Mouse (Mus musculus): ENCODE measurements around the gene Guca2b.
"Not testable (repeated sequence)": the region's sequence is repeated elsewhere in the genome, so short reads cannot be mapped to it uniquely, and the experiment has no call there.

Gene Guca2b

DNA sequence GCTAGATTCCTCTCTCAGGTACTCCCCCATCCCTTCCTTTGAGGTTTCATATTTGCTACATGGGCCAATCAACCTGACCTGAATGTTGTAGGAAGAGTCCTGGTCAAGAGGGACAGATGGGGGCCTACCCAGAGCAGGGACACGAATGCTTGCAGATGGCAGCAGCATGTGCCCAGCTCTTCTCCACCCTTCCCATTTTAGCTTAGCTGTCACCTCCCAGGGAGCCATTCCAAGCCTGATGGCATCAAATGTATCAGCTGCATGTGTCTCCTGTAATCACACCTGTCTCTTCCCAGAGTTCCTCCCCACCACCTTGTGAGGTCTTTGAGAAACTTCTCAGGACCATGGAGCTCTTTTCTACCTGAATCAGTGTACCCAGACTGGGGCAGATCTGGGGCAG, 1.7 kb downstream of the Guca2b start:
- DNase-seq (ENCODE audit: low spot score in 2 of 2), result no peak

DNA sequence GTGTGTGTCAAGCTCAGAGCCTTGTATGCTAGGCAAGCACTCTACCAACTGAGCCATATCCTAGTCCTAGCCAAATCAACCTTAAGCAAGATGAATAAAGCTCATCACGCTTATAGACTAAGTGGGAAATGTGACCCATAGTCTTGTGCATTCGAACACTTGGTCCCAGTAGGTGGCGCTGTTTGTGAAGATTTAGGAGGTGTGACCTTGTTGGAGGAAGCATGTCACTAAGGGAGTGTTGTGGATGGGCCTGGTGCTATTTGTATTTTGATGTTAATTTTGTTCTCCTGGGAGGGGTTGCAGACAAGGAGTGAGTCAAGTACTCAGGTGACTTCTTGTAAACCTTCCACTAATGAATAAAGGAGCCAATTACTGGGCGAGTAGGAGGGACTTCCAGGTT, 16.1 kb downstream of the Guca2b start:
- DNase-seq (ENCODE audit: low spot score in 2 of 2), result no peak

DNA sequence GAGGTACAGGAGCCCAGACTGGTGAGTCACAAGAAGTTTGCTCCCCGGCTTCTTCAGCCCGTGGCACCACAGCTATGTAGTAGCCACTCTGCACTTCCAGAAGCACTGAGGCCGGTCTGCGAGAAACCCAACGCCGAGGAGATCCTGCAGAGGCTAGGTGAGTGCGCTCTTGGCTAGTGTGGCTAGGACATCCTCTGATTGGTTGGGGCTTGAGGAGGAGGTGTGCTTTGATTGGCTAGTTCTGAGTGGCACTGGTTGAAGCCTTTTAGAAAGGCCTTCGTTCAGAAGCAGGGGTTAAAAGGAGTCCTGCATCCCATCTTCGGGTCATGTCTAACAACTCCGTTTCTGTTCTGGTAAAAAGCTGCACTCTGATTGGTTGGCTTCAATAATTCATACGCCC, 20.1 kb downstream of the Guca2b start:
- DNase-seq (ENCODE audit: low spot score in 2 of 2), result no peak

DNA sequence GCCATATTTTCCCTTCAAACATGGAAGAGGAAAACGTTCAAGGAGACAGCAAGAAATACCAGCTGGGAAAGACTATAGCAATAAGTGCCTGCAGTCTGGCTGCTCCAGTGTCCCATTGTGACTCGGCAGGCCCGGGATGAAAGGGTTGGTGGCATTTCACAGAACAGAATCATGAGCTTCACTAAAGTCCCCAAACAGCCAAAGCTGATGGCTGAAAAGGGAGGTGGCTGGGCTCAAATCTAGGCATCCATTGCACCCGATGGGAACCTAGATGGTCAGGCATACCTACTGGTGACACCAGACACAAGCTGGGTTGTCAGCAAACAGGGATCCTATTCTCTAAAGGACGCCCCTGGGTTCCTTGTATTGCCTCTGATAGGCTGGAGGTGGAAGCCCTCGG, 20.8 kb downstream of the Guca2b start:
- no peak for DNase-seq (ENCODE audit: low spot score in 2 of 2)

DNA sequence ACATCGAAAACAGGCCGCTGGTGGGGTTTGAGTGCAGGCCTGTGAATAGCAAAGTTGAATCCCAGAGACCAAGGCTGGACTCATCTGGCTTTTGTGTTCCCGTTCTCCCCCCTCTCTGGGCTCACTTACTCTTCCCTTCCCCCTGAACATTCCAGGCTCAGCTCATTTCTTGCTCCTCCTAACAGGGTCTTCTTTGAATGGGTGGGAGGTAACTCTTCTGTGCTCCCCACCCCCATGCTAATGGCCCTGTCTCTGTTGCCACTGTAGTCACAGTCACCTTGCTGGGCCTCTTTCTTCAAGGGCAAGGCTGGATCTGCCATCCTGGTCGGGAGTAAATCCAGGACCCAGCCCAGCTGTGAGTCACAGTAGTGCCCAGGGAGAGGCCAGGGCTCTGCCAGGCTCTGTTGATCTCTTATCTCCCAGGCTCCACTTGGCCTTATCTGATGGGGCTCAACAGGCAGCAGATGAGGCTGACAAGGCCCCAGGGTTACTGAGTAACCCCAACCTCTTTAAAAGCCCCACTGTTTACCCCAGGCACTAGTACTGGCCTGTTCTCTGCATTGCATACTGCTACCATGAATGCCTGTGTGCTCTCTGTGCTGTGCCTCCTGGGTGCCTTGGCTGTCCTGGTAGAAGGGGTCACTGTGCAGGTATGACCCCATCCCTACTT, 21.4 kb downstream of the Guca2b start, which contains the start of gene Guca2a:
Gene Guca2a, plus strand, starts transcription at position 529 of the 670 bp plus-strand sequence.
- peak in 1 of 2 experiments; percentile 79 for DNase-seq (ENCODE audit: low spot score in 2 of 2)

DNA sequence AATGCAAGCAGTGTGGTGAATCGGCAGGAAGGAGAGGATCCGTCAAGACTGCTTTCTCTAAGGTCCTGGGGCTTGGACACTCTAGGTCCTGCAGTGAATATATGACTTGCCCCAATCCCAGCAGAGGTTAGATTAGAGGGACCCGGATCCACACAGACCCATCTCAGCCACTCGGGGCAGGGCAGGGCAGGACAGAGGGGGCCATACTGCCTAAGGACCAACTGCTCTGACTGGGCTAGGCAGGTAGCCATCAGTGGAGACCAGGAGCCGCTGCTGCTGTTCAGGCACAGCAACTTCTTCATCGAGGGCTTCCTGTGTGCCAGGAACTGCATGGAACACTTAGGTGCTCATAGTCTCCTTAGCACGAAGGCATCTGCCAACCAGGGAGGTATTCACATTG, 22.0 kb downstream of the Guca2b start:
- DNase-seq (ENCODE audit: low spot score in 2 of 2), result no peak

DNA sequence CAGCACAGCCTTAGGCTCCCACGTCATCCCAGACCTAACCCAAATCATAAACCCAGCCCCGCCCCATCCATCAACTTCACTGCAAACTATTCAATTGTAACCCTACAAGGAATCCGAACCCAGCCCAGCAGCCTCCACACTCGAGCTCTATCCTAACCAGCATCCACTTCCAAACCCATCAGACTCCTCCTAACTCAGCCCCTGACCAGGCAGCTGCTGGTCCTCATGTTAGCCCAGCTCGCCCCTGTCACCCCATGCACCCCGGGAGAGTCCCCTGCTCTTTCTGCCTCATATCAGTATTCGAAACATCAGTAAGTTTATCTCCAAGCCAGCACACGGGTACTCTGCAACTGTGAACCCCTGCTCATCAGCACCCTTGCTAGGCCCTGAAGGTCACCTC, 23.1 kb downstream of the Guca2b start:
- DNase-seq (ENCODE audit: low spot score in 2 of 2), result no peak

DNA sequence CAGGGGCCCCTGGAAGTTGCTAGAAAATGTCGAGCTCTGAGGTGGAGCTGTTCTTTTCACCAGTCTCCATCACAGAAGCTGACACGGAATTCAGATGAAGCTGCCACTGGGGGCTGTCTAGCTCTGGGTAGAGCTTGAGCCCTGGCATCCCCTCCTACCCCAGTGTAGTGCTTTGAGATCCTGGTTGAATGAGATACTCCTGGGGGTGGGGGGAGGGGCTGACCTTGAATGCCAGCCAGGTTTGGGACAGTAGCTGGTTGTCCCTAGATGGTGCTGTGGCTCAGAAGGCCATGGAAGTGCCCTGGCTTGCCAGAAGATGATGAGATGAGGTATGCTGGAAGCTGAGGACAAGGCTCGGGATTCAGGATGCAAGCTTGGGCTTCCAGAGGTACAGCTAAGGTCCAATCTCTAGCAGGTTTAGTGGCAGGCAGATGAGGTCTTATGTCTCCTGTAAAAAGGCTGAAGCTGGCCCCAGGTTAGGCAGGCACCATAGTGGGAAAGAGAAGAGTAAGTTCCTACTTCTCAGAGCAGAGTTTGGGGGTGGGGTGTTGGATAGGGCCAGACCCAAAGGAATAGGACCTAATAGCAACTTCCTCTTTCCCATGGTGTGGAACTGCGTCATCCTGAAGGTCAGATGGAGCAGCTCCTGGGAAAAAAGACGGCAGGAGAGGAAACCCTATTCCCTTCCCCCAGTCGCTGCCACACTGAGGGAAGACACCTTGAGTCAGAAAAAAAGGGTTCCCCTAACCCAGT, 23.7 kb downstream of the Guca2b start:
- no peak for DNase-seq (ENCODE audit: low spot score in 2 of 2)

DNA sequence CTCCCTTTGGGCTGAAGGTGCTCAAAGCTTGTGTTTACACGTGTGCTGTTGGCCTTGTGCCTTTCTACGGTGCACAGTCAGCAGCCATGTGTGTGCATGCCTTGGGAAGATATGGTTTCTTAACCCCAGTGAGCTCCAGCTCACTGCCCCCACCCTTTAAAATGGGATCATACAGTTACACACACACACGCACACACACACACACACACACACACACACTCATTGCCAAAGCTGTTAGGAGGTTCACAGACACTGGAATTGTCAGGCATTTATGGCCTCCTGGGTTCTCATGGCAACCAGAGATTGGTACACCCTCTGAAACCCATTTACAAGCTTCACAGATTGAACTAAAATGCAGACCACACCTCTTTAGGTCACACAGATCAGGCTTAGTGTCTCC, 24.8 kb downstream of the Guca2b start:
- no peak for DNase-seq (ENCODE audit: low spot score in 2 of 2)

DNA sequence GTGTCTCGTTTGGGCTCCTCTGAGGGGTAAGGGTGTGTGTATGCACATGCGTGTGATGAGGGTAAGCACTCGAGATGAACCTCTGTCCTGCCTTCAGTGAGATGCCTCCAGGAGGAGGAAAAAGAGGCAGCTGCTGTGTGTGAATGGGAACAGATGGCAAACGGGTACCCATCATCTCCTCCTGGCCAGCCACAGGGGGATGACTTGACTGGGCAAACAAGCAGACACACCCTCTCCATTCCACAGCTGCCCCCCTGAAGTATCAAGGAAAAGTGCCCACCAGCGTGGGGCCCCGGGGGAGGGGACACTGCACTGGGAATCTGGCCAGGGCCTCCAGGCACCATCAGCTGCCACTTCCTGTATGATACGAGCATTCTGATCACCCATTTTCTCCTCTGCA, 25.4 kb downstream of the Guca2b start:
- no peak for DNase-seq (ENCODE audit: low spot score in 2 of 2)

DNA sequence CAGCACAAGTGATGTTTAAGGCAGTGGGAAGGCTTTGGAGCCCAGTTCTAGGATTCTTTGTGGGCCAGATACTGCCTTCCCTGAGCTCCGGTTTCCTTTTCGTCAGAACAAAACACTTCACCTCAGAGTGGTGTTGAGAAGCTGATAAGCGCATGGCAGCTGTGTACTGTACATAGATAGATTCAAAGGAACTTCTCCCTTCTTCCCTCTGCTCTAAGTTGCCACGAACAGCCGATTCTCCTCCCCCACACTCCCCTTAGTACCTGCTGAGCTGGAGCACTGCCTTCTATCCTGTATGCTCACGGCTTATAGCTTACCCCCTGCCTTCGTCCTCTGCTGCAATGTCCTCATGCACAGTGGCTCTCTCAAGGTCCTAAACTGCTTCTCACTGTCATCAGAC, 26.0 kb downstream of the Guca2b start:
- DNase-seq (ENCODE audit: low spot score in 2 of 2), result no peak

DNA sequence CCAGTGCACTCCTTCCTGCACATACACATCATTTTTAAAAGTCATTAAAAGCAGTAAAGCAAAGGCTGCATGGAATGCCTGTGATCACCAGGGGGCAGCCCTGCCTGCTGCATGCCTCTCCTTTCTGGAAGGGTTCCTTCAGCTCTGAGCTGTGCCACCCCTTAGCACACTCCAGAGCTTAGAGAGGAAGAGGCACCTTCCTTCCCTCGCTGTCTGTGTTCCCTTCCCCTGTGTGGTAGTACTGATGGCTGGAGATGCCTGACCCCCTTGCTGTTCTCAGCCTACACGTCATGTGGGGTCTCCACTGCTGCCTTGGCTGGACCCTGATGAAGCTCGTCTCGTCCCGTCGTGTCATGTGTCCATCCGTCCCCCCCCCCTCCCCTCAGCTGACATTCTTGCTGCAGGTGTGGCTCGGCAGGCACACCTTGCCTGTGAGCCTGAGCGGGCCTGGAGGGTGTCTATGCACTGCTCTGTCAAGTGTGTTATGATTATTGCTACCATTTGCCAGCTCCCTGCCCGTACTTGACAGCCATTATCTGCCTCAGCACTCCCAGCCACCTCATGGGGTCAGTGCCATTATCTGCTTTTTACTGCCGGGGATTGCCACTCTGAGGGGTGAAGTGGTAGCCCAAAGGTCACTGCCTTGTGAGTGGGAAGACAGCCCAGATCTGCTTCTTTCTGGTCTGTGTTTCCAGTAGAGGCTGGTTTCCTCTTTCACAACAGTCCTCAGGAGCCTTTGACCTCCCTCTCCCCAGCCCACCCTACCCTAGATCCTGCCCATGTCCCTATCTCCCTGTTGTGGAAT, 27.4 kb downstream of the Guca2b start:
- peak; percentile 40 to 52 for DNase-seq (ENCODE audit: low spot score in 2 of 2)

DNA sequence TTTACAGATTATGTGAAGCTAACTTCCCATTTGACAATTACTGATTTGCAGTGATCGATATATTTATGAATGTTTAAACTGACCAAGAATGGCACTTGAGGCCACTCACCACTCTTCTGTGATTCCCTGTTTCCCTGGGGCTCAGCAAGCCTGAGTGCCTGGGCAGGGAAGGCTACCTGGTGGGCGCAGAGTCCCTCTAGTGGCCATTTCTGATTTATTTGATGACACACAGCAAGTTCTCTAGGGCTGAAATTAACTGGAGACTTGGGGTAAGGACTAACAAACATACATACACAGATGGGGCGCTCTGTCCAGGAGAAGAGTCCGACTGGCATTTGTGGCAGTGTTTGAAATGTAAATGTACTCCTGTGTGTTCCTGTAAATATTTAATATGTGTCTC, 30.4 kb downstream of the Guca2b start:
- DNase-seq (ENCODE audit: low spot score in 2 of 2), result not testable (repeated sequence)

DNA sequence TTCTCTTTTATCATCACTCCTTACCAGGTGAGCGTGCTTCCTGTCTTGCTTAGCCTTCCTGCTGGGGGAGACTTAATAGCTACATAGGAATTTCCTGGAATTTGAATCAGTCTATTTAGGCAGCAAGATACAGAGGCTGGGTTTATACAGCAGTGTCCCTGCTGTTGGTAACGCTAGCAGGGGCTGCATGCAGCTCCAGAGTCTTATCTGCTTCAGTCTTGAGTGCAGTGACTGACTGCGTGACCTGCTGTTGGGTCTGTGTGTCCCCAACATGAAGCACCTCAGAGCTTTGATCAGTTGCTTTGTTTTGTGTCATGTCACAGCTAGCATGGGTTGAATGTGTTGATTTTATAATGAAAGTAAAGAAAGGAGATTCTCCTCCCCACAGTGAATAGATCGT, 31.4 kb downstream of the Guca2b start:
- no peak for DNase-seq (ENCODE audit: low spot score in 2 of 2)

DNA sequence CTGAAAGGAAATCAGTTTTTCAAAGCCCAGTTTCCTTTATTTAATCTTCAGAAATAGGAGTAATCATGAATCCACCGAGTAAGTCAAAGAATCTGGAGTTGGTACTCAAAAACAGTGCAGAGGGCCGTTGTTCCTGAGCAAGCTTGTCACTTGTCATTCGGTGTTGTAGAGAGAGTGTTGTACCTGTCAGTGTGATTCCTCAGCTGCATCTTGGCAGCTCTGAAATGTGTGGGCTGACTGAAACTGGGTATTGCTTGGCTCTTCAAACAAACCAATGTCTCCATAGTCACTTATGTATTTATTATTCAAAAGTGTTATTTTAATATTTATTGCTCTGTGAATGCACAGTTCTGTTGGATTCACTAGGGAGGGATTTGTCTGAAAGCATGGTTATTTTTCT, 31.9 kb downstream of the Guca2b start:
- DNase-seq (ENCODE audit: low spot score in 2 of 2), result no peak

DNA sequence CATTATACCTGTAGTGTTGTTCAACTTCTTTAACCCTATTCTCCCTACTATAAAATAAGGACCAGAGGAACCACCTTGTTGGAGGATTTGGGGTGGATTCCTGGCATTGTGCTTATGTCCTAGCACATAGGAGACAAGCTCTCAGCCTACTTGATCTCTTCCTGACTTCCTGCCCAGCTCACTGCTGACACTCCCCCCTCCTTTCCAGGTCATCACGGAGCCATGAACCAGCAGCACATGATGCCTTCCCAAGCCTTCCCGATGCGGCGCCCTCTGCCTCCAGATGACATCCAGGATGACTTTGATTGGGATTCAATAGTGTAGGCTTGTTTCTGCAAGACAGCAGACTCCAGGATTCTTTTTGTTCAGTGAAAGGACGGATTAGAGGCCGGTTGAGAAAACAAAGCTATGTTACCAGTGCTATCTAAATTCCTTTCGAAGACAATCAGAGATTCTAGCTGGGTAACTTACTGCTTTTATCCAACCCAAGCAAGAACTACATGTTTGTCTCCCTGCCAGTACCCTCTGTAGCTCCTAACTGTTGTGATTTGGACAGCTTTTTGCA, 32.6 kb downstream of the Guca2b start:
- DNase-seq (ENCODE audit: low spot score in 2 of 2), result no peak

DNA sequence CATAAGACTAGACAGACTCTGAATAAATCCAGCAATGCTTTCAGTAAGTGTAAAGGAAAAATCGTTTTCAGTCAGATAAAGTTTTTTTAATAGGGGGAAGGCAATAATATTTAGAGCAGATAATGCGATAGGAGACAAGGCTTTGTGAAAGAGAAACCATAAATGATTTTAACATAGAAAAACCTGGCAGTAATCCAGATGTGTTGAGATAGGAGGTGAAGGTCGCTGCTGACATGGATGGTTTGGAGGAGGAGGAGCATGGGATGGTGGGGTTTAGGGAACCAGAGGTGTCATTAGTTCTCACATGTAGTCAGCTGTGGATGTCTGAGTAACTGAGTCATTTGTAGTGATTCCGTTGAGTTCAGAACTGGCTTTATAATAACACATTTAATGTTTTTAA, 44.0 kb downstream of the Guca2b start:
- no peak for DNase-seq (ENCODE audit: low spot score in 2 of 2)

DNA sequence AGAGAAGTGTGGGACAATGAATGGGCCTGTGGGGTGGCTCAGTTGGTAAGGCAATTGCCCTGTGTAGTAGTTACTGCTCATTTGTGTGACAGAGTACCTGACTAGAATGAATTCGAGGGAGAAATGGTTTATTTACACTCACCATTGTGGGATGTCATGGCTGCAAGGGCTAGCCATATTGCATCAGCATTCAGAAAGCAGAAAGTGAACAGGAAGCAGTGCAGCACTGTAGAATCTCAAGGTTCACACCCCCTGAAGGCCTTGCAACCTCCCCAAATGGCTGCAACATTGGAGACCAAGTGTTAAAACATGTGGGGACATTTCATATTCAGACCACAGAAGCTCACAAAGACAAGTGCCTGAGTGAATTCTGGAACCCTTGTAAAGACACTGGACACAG, 44.7 kb downstream of the Guca2b start:
- DNase-seq (ENCODE audit: low spot score in 2 of 2), result no peak

DNA sequence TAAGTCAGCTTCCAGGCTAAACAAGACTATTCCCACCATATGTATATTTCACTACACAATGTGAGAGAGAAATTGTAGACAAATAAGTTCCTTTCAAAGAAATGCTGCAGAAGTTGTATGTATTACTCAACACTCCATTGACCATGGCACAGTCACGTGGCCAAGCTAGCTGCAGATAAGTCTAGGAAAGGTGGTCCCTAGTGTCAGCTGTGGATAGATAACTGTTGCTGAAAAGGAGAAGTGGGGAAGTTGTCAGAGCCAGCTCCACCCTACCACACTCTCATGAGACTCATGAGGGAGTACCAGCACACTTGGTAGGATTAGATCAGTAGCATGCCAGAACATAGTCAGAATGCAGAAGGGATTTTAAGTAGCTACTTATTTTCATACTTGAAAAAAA, 49.3 kb downstream of the Guca2b start:
- no peak for DNase-seq (ENCODE audit: low spot score in 2 of 2)

All from urinary bladder, adult 18-20 months (tissue).